Mouse (Mus musculus): ENCODE data around the gene Tmem104. TPM values are rescaled to one million over a fixed set of nuclear protein-coding genes. Genes with fewer than 3 reads are reported as not detected.

Tmem104 gene
- polyA plus RNA-seq, 1 experiment, result 0.21 TPM

GRCm38 (mm10) chr11:115155053-115155634 is 32.1 kb upstream of the Tmem104 start:
- Histone ChIP-seq H3K4me1 (ENCODE audit: control insufficient read depth) (peaks cover 10% of the 10 kb centered on the region), H3K4me3 (replicated peaks) (no peak overlapping the region), H3K27me3 (ENCODE audit: control insufficient read depth) (peaks cover 53% of the 10 kb centered on the region)

GRCm38 (mm10) chr11:115157933-115158719 is 29.2 kb upstream of the Tmem104 start:
- peaks cover 38% of the 10 kb centered on the region for H3K27me3 ChIP-seq (ENCODE audit: control insufficient read depth)
- no peak for TF ChIP-seq TAL1 (IDR thresholded peaks at IDR 0.05; ENCODE audit: low read length)
- TF ChIP-seq GATA1 (IDR thresholded peaks at IDR 0.05; ENCODE audit: low read length), result no peak
- H3K9me3 ChIP-seq (ENCODE audit: control insufficient read depth, low read length), result peaks cover 3% of the 10 kb centered on the region; the same call in 1 of the 2 replicates
- no peaks in the 10 kb centered on the region for H3K36me3 ChIP-seq (ENCODE audit: control insufficient read depth)
- H3K4me1 ChIP-seq (ENCODE audit: control insufficient read depth), result peaks cover 30% of the 10 kb centered on the region
- no peak overlapping the region for H3K4me3 ChIP-seq (replicated peaks)

More at GRCm38 (mm10) chr11:115155053-115155634, 32.1 kb upstream of the Tmem104 start:
- peaks cover 3% of the 10 kb centered on the region; the same call in 1 of the 2 replicates for H3K9me3 ChIP-seq (ENCODE audit: control insufficient read depth, low read length)
- H3K36me3 ChIP-seq (ENCODE audit: control insufficient read depth), result no peaks in the 10 kb centered on the region
- TF ChIP-seq TAL1 (IDR thresholded peaks at IDR 0.05; ENCODE audit: low read length) (no peak), GATA1 (IDR thresholded peaks at IDR 0.05; ENCODE audit: low read length) (no peak)

- Histone ChIP-seq H3K4me1 (ENCODE audit: control insufficient read depth) (peaks cover 39% of the 10 kb centered on the region), H3K27me3 (ENCODE audit: control insufficient read depth) (peaks cover 38% of the 10 kb centered on the region), H3K4me3 (replicated peaks) (no peak overlapping the region), H3K36me3 (ENCODE audit: control insufficient read depth) (no peaks in the 10 kb centered on the region), H3K9me3 (ENCODE audit: control insufficient read depth, low read length) (no peaks in the 10 kb centered on the region)
- no peak for TF ChIP-seq TAL1 (IDR thresholded peaks at IDR 0.05; ENCODE audit: low read length)
- TF ChIP-seq GATA1 (IDR thresholded peaks at IDR 0.05; ENCODE audit: low read length), result no peak
Observed at GRCm38 (mm10) chr11:115160016-115160797, 27.1 kb upstream of the Tmem104 start.

GRCm38 (mm10) chr11:115160883-115161577 is 26.3 kb upstream of the Tmem104 start:
- Histone ChIP-seq H3K36me3 (ENCODE audit: control insufficient read depth) (no peaks in the 10 kb centered on the region), H3K9me3 (ENCODE audit: control insufficient read depth, low read length) (no peaks in the 10 kb centered on the region), H3K4me1 (ENCODE audit: control insufficient read depth) (peaks cover 39% of the 10 kb centered on the region), H3K4me3 (replicated peaks) (no peak overlapping the region), H3K27me3 (ENCODE audit: control insufficient read depth) (peaks cover 40% of the 10 kb centered on the region)
- no peak for TF ChIP-seq GATA1 (IDR thresholded peaks at IDR 0.05; ENCODE audit: low read length)
- TF ChIP-seq TAL1 (IDR thresholded peaks at IDR 0.05; ENCODE audit: low read length), result no peak

GRCm38 (mm10) chr11:115161578-115162204 is 25.6 kb upstream of the Tmem104 start:
- Histone ChIP-seq H3K4me3 (replicated peaks) (no peak overlapping the region), H3K9me3 (ENCODE audit: control insufficient read depth, low read length) (no peaks in the 10 kb centered on the region), H3K27me3 (ENCODE audit: control insufficient read depth) (peaks cover 35% of the 10 kb centered on the region), H3K36me3 (ENCODE audit: control insufficient read depth) (no peaks in the 10 kb centered on the region), H3K4me1 (ENCODE audit: control insufficient read depth) (peaks cover 39% of the 10 kb centered on the region)
- TF ChIP-seq TAL1 (IDR thresholded peaks at IDR 0.05; ENCODE audit: low read length), result no peak
- TF ChIP-seq GATA1 (IDR thresholded peaks at IDR 0.05; ENCODE audit: low read length), result no peak

GRCm38 (mm10) chr11:115162205-115162601 is 25.1 kb upstream of the Tmem104 start:
- Histone ChIP-seq H3K4me3 (replicated peaks) (peak overlapping the region; percentile 80), H3K36me3 (ENCODE audit: control insufficient read depth) (no peaks in the 10 kb centered on the region), H3K9me3 (ENCODE audit: control insufficient read depth, low read length) (no peaks in the 10 kb centered on the region), H3K4me1 (ENCODE audit: control insufficient read depth) (peaks cover 39% of the 10 kb centered on the region), H3K27me3 (ENCODE audit: control insufficient read depth) (peaks cover 34% of the 10 kb centered on the region)
- TF ChIP-seq TAL1 (IDR thresholded peaks at IDR 0.05; ENCODE audit: low read length) (no peak), GATA1 (IDR thresholded peaks at IDR 0.05; ENCODE audit: low read length) (no peak)

- peaks cover 39% of the 10 kb centered on the region for H3K4me1 ChIP-seq (ENCODE audit: control insufficient read depth)
- peaks cover 30% of the 10 kb centered on the region for H3K27me3 ChIP-seq (ENCODE audit: control insufficient read depth)
- no peaks in the 10 kb centered on the region for H3K36me3 ChIP-seq (ENCODE audit: control insufficient read depth)
- H3K4me3 ChIP-seq (replicated peaks), result peak within 1 kb of the TSS; percentile 80
- no peaks in the 10 kb centered on the region for H3K9me3 ChIP-seq (ENCODE audit: control insufficient read depth, low read length)
- no peak for TF ChIP-seq GATA1 (IDR thresholded peaks at IDR 0.05; ENCODE audit: low read length)
- no peak for TF ChIP-seq TAL1 (IDR thresholded peaks at IDR 0.05; ENCODE audit: low read length)
Observed at GRCm38 (mm10) chr11:115162832-115163480, 24.3 kb upstream of the Tmem104 start, which contains the start of gene Slc9a3r1. Gene Slc9a3r1 (plus strand): TSS chr11:115163341.

Data from erythroblast, embryonic 14.5 days (primary cell).